Comparison of ENCODE assay signal across 7 mouse cellular contexts in genomic region chrX:7670921-7671623, GRCm38 (mm10). TPM values are rescaled to one million over a fixed set of nuclear protein-coding genes. Genes with fewer than 3 reads are reported as not detected.
DNase-seq lines count a peak whose midpoint lies in the region; ATAC-seq lines count a peak whose summit lies in the region.

Plp2 (minus strand) TSS chrX:7671390.

- H3K27ac ChIP-seq in heart, embryonic 16.5 days (ENCODE audit: low read length): peak within 1 kb of the TSS; percentile 83

- peak; percentile 27 for ATAC-seq in CD4-positive, CD25-positive, alpha-beta regulatory T cell, adult 4 months
- ATAC-seq in erythroblast, adult 5-6 weeks (replicated peaks; ENCODE audit: low FRiP score, poor library complexity, severe bottlenecking): 0 out of 2 replicates have a peak, but pooled peaks have one; percentile 5
- peak; percentile 40 for ATAC-seq in heart, embryonic 16.5 days (replicated peaks; ENCODE audit: extremely low read depth, insufficient read depth, low FRiP score)
- peak; percentile 5; the same call in 1 of the 2 replicates for ATAC-seq in megakaryocyte-erythroid progenitor cell, adult 5-6 weeks (replicated peaks; ENCODE audit: low FRiP score, low TSS enrichment, poor library complexity, severe bottlenecking)

- peak within 1 kb of the TSS; percentile 80 for H3K9ac ChIP-seq in heart, embryonic 16.5 days (ENCODE audit: low read length)

- no peaks in the 10 kb centered on the region for H3K27me3 ChIP-seq in heart, embryonic 16.5 days (ENCODE audit: control insufficient read depth, insufficient read depth, low read length)

- peak within 1 kb of the TSS; percentile 73 for H3K4me3 ChIP-seq in heart, embryonic 16.5 days (ENCODE audit: low read length)

- 12% methylated on average over 36 of the region's 36 CpGs for WGBS in heart, embryonic 16.5 days

- H3K9me3 ChIP-seq in heart, embryonic 16.5 days (replicated peaks; ENCODE audit: control insufficient read depth, low read length): no peaks in the 10 kb centered on the region

- H3K4me2 ChIP-seq in heart, embryonic 16.5 days (ENCODE audit: low read depth, low read length): peak within 1 kb of the TSS; percentile 51

- DNase-seq in R1 (ENCODE audit: low read depth, low spot score): peak; percentile 50
- peak; percentile 32 to 62 for DNase-seq in kidney, postnatal 36 days
- peak; percentile 55 for DNase-seq in thymus, postnatal 14 days

- peaks cover 24% of the 10 kb centered on the region for H3K4me1 ChIP-seq in heart, embryonic 16.5 days (ENCODE audit: control insufficient read depth, insufficient read depth, low read length)

- peaks cover 8% of the 10 kb centered on the region; the same call in 1 of the 2 replicates for H3K36me3 ChIP-seq in heart, embryonic 16.5 days (ENCODE audit: control insufficient read depth, insufficient read depth)

RNA-seq across cellular contexts. Expression of gene Plp2, which starts in this region (rescaled TPM):
- 100 to 1,000 TPM; 147 to 155 TPM for polyA plus RNA-seq in CD4-positive, CD25-positive, alpha-beta regulatory T cell, adult 4 months (2017; shearing (Covaris generic))
- total RNA-seq in erythroblast, adult 5-6 weeks (2015; ENCODE audit: low replicate concordance): 137 and 180 TPM in 2 replicates
- total RNA-seq in erythroblast, adult 5-6 weeks (2017; ENCODE audit: low replicate concordance): 26.9 and 37.0 TPM in 2 replicates
- polyA plus RNA-seq in heart, embryonic 16.5 days (2015; fragmentation: Nextera tagmentation; extraction: Ambion mirVana): 142 and 150 TPM in 2 replicates
- total RNA-seq in megakaryocyte-erythroid progenitor cell, adult 5-6 weeks (2014; fragmentation: Nextera tagmentation): 82.2 and 98.3 TPM in 2 replicates
- total RNA-seq in megakaryocyte-erythroid progenitor cell, adult 5-6 weeks (2017): 26.5 and 29.9 TPM in 2 replicates

Comparison
In these comparisons a context has a peak if more than half of its experiments do, and no peak if none do; other contexts are left out.
1. Peak in every context shown above with its lines: DNase-seq, ATAC-seq, H3K4me3 ChIP-seq and H3K27ac ChIP-seq.